Mouse (Mus musculus) layer of hippocampus, adult 11-12 months (tissue): ENCODE results near the gene Fam19a3.
A peak's percentile ranks its signal among the peaks of the same experiment; 100 is the strongest.

Experiments used
- DNase-seq: peaks from one replicate; pipeline ENCODE4 v3.0.0; 2022; ENCODE audit warnings: low spot score

Fam19a3 gene

GRCm38 (mm10) chr3:104792360-104793270, 11.0 kb upstream of the Fam19a3 start:
- no peak for DNase-seq

- no peak for DNase-seq
Measured at GRCm38 (mm10) chr3:104791671-104792070, 10.0 kb upstream of the Fam19a3 start.

- no peak for DNase-seq
Measured at GRCm38 (mm10) chr3:104791017-104791416, 9.4 kb upstream of the Fam19a3 start.

- peak; percentile 48 for DNase-seq
Measured at GRCm38 (mm10) chr3:104790401-104790937, 8.8 kb upstream of the Fam19a3 start.

- DNase-seq = peak; percentile 37
Measured at GRCm38 (mm10) chr3:104789822-104790221, 8.2 kb upstream of the Fam19a3 start.

GRCm38 (mm10) chr3:104789312-104789605, 7.6 kb upstream of the Fam19a3 start:
- no peak for DNase-seq

- DNase-seq = peak; percentile 74
Measured at GRCm38 (mm10) chr3:104788561-104789311, 7.1 kb upstream of the Fam19a3 start.

GRCm38 (mm10) chr3:104788075-104788474, 6.4 kb upstream of the Fam19a3 start, which contains the start of gene Rhoc:
Rhoc (plus strand) TSS chr3:104788375.
- DNase-seq = no peak

GRCm38 (mm10) chr3:104785284-104785683, 3.6 kb upstream of the Fam19a3 start:
- DNase-seq = no peak

- no peak for DNase-seq
Measured at GRCm38 (mm10) chr3:104783971-104784500, 2.4 kb upstream of the Fam19a3 start.

GRCm38 (mm10) chr3:104782061-104782681, 531 bp upstream of the Fam19a3 start:
- DNase-seq = no peak

- DNase-seq = no peak
Measured at GRCm38 (mm10) chr3:104780561-104781420, 849 bp downstream of the Fam19a3 start, which contains the start of gene Ppm1j. Ppm1j (plus strand) TSS chr3:104781056.

- no peak for DNase-seq
Measured at GRCm38 (mm10) chr3:104779949-104780348, 1.7 kb downstream of the Fam19a3 start.

- no peak for DNase-seq
Measured at GRCm38 (mm10) chr3:104777342-104777741, 4.3 kb downstream of the Fam19a3 start.

- no peak for DNase-seq
Measured at GRCm38 (mm10) chr3:104773301-104773700, 8.3 kb downstream of the Fam19a3 start.

- no peak for DNase-seq
Measured at GRCm38 (mm10) chr3:104771460-104771859, 10.2 kb downstream of the Fam19a3 start.

GRCm38 (mm10) chr3:104770918-104771317, 10.7 kb downstream of the Fam19a3 start:
- no peak for DNase-seq

GRCm38 (mm10) chr3:104770035-104770434, 11.6 kb downstream of the Fam19a3 start:
- DNase-seq = no peak

GRCm38 (mm10) chr3:104769135-104769534, 12.5 kb downstream of the Fam19a3 start:
- DNase-seq = no peak

GRCm38 (mm10) chr3:104767716-104768115, 13.9 kb downstream of the Fam19a3 start:
- DNase-seq = no peak

- DNase-seq = no peak
Measured at GRCm38 (mm10) chr3:104767141-104767540, 14.5 kb downstream of the Fam19a3 start.
